Mouse (Mus musculus): ENCODE measurements around the gene Bco1.

Gene Bco1

DNA sequence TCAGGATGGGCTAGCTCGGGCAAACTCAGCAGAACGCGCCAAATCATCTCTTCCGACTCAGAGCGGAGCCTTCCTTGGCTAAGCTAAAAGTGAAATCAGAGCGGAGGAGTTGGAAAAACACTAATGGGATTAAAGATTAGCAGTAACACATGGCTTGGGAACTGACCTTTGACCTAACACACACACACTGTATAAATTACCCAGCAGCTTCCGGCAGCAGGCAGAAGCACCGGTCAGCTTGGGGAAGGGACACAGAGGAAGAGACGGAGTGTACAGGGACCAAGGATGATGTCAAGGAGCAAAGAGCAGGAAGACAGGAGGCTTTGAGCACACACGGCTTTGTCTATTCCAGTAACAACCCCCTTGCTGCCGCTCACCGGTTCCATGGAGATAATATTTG is at the start of gene Bco1:
Gene Bco1, plus strand, starts transcription at position 208 of the 400 bp plus-strand sequence.
- DNase-seq: peak; percentile 63 to 80

DNA sequence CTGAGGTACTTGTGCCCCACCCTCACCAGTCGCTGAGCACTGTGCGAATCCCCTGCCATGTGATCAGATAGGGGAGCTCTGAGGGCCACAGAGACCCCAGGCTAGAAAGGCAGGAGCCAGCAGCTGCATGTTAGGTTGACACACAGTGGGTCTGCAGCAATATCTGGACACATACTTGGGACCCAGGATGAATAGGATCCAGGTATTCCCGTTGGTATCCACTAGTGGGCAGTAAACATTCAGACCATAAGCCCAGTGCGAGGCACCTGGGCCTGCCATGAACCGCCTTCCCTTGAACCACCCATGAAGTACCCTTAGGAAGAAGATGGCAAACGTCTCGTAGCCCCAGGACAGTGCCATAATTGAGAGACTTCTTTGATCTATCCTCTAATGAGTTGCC is 46.2 kb upstream of the Bco1 start:
- DNase-seq: no peak

DNA sequence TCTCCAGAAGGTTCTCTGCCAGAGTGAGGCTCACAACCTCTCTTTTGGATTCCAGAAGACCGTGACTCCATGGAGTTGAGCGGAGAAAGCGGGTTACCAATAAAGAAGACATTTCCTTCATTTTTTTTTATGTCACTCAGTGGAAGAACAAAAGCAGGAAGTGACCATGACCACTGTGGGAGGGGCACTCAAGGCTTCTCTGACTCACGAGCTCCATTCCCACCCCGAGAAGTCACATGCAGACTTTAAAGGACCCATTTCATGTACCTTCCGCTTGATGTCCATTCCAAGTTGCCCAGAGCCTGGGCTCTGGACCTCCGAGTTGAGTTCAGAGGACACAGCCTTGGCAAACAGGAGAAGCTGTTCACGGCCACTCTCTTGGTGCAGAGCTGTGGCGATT is 44.9 kb upstream of the Bco1 start:
- no peak for DNase-seq

DNA sequence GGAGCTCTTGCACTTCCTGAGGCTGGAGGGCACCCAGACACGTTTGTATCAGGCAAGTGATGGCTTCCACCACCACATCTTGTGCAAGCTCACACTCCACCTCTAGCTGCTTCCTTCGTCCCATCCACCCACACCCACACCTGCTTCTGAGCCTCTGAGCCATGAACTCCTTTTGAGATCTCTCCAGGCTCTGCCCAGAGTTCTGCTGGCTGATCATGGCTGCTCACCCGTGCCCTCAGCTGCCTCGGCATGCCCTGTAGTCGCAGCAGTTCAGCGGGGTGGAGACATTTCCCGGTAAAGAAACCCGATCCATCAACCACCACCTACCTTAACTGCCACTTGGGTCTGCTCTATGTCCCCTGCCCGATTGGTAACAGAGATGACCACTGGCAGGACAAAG is 44.3 kb upstream of the Bco1 start:
- no peak for DNase-seq

DNA sequence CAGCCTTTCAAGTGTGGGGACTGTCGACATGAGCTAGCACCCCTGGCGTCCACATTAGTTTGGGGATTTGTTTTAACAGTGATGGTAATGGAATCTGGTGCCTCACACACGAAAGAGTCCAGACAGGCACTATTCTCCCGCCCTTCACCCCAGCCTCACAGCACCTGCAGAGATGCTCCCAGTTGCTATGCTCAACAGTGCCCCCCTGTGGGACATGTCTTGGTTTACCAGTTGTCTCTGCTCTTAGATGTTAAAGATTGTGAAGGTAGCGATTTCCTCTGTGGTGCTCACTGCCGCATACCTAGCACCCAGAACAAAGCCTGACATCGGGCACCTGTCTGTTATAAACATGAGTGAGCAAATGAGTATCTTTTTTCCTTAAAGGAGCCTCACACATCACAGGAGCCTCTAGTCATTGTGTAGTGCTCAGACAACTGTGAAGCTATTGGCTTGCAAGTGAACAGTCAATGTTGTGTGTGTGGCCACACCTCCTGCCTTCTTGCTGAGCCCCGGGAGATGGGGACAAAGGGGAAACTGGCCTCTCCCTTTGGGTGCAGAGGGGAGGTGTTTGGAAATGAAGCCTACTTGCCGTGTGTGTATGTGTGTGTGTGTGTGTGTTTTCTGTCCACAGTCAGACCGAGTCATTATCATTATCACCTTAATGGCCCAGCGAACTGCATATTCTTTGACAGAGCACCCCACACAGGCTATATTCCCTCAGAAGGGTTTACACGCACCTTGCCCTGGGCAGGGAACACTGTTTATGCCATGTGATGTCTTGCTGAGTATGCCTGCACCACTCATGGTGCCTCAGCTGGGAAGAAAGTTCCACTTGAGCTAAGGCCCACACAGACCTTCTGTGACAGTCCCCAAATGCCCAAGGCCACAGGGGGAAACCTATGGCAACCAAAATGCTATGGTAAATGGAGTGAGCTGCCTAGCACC is 42.2 kb upstream of the Bco1 start:
- peak in 1 of 2 experiments; percentile 39 for DNase-seq

DNA sequence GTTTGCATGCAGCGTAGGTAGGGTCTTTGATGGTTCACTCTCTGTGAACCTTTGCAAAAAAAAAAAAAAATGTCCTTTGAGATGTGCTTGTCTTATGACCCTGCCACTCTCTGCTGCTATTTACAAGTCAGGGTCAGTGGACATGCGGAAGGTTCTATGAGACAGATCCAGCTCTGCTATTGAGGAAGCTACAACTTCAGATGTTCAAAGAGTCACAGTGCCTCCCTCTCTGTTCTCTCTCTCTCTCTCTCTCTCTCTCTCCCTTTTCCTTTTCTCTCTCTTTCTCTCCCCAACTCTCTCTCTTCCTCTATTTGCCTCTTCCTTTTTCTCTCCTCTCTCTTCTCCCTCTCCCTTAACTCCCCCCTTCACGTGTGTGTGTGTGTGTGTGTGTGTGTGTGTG is 41.5 kb upstream of the Bco1 start:
- DNase-seq: no peak

DNA sequence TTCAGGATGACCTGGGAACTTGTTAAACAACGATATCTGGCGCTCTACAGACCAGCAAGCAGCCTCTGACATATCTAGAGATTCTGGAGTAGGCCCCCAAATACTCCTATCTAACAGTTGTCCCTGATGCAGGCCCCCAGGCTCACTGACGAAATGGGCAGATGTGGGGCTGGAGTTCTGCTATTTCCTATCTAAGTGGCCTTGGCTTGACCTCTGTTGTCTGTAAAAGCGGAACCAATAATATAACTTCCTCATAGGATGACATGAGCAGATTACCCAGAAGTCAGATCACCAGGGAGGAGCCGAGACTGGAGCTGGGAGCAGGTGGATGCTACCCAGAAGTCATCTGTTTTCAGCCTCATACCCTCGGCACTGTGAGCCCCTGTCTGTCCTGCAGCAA is 40.6 kb upstream of the Bco1 start:
- no peak for DNase-seq

DNA sequence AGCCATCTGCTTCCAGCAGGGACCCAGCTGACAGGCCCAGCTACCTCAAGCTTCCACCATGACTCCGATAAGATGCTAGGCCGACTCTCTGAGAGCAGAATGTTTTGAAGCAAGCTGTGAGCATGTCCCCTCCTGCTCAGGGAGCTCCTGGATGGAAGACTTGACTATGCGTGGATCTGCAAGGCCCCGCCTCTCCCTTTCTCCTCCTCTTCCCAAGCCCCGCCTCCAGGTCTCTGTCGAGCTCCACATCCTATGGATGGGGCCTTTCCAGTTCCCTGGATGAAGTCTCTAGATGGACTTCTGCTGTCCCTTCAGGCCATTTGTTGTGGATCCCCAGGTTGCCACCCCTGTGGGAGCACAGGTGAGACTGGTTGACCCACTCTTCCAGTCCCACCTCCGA is 36.6 kb upstream of the Bco1 start:
- DNase-seq: no peak

DNA sequence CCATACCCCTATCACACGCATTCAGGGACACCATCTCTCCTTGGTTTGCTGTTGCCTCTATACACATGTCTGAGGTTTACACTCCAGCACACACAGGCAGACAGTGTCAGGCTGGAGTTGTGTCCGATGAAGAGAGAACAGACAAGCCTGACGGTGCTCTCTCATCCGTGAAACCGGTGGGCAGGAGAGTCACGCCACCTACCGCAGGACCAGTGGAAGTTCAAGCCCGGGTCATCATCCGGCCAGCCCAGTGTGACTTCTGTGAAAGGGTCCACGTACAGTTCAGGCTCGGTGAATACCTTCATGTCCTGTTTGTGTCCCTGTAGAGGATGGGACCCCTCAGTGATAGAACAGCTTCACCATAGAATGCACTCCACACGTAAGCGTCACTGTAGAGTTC is 35.3 kb upstream of the Bco1 start:
- DNase-seq: peak in 1 of 2 experiments; percentile 10

DNA sequence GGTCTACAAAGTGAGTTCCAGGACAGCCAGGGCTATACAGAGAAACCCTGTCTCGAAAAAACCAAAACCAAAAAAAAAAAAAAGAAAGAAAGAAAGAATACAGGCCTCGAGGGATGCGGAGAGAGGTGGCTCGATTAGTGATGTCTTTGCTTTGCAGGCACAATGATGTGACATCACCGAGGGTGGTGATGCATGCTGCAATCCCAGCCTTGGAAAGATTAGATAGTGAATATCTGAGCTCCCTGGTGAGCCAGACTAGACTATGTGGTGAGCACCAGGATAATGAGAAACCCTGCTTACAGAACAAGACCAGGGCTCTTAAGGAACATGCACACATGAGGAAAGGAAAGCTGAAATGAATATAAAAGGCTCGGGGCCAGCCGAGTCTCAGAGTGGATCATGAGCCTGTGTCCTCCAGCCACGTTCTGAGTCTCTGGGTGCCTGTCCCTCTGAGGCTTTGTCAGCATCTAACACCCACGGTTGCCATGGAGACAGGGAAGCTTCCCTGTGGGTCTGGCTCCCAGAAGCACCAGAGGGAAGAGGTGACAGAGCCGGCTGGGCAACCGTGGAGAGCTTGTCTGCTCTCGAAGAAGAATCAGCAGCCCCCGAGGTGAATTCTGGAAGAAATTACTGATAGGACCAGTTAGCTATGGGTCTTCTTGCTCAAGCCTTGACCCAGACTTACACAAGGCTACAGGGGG is 34.3 kb upstream of the Bco1 start:
- no peak for DNase-seq

DNA sequence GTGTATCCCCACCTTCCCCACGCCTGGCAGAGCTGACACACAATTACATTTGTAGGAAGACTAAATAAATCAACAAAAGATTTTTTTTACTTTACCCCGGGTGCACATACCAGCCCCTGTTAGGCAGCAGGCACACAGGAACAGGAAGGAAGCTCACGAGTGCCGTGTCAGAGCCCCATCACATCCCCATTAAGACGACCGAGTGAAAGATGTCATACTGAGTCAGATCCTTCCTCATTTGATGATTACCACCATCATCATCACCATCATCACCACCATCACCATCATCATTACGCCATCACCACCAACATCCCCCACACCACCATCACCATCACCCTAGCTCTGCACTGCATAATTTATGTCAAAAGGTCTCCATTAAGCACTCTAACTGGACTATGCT is 28.7 kb upstream of the Bco1 start:
- DNase-seq: no peak

DNA sequence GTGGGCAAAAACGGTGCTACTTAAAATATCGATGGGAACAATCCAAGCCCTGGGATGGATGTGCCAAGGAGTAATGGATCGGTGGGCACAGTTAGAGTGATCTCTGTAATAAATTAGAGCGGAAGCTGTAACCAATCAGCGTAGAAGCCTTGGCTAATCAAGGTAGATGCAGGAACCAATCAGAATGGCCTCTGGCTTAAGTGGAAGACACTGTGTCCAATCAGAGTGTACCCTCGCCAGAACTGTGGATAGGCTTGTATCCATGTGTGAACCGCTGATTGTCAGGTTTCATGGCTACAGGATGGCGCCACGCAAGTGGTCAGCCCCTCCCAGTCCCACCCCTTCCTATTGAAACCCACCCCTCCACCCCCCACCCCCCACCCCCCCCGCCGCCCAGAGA is 28.3 kb upstream of the Bco1 start:
- DNase-seq: no peak

DNA sequence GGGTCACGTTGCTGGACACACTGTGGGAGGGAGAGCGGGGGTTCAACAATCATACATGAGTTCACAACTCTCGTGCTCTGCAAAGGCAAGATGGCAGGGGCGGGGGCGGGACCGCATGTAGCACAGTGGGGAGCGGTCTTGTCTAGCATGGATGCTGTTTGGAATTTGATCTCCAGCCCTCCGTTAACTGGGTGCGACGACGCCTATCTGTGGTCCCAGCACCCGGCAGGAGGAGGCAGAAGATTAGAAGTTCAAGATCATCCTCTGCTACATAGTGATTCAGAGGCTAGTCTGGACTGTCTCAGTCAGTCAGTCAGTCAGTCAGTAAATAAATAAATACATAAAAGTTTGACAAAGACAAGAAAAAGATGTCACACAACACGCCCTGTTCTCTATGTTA is 27.4 kb upstream of the Bco1 start:
- no peak for DNase-seq

DNA sequence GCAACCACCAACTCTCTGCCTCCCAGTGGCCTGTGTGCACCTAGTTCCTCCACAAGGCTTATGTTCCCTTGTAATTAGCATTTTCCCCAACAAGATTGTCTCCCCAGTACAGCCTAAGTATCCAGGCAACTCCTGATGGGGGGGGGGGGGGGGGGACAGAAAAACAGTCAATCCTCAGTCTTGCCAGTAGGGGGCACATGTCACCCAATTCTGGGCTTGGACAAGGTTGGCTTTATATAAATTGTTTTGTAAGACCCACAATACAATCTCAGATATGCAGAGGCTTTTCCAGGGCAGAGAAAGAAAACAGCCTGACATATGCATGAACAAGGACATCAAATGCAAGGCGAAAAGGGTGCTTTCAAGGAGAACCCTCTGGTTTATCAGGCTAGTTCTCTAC is 25.9 kb upstream of the Bco1 start:
- peak in 1 of 2 experiments; percentile 16 for DNase-seq

DNA sequence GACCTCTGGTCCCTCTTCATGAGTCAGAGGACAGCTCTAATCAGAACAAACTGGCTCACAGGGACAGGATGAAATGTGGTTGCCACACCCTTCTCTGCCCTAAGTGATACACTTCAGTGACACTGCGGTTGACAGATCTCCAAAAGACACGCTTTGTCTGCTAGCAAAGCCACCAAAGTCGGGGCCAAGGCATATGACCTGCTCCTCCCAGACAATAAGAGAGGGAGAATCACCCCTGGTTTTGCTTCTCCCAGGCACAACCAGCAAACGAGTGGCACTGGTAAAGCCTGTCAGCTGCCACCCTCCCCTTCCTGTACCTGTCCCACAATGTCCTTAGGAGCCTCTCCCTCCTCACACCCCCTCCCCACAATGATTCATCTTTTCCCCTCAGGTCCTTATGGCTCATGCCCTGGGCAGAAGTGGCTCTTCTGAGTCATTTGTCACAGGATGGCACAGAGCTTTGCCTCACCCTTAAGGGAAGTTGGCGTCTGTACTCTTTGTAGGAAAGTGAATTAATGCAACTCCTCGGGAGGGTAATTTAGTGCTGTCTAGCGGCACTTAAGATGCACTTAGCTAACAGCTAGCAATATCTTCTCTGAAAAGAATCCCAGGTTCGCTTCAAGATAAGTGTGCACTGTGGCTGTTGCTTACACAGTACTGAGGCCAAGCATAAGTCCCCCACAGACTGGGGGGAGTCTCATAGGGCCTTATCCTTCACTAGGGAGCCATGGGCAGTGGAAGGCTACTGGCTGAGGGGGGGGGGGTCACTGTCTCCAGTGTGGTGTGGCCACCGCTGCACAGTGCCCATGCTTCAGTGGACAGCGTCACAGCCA is 21.1 kb upstream of the Bco1 start:
- no peak for DNase-seq

DNA sequence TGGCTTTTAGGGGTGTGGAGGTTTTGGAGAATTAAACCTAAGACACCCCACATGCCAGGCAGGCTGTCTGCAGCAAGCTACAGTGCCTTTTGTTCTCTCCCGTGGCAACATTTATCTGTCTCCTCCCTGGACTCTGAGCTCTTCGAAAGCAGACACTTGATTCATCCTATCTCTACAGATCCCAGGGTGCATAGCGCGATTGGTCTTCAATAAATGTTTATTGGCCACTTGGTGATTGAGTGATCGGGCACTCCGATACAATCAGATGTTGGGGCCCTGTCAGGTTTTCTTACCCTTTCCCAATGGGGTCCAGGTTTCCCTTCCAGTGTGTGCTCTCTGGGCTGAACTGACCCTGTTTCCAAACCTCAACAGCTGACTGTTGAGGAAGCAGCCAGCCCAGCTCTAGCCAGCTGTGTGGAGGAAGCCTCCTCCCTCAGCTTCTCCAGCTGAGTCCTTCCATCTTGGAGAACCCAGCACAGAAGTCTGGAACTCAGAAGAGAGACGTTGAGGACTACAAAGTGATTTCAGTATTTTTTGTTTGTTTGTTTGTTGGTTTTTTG is 17.2 kb upstream of the Bco1 start:
- no peak for DNase-seq

DNA sequence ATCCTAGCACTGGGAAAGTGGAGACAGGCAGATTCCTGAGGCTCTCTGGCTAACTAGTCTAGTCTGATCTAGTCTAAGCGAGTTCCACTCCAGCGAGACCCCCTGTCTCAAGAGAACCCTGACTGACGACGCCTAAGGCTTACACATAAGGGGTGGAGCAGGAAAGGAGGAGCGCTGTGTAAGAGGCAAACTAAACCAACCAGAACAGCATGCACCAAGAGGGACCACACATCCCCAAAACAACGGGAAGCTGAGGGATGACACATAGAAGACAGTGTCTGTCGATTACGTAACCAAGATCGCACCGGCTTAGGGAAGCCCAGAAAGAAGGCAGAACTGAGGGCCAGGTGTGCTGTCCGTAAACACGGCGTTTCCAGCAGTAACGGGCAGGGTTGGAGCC is 16.0 kb upstream of the Bco1 start:
- no peak for DNase-seq

DNA sequence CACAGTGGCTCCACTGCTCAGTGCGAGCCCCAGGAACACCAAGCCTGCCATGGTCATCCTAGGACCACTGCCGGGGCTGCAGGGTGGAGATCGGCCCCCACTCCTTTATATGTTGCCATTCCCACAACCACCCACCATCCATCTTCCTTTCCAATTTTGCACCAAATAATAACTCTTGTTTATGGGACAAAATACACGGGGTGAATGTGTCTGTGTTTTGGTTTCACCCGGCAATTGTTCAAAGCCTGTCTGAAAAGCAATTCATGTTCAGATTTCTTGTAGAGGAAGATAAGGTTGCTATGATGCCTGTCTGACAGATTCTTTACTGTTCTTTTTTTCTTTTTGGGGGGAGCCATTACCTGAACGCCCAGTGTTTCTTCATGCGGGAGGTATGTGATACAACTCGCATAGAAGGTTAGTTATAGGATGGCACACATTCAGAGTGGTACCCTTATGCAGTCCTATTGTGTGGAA is 13.2 kb upstream of the Bco1 start, which contains the start of gene Pkd1l2:
Gene Pkd1l2, minus strand, starts transcription at position 51 of the 474 bp plus-strand sequence.
- no peak for DNase-seq

DNA sequence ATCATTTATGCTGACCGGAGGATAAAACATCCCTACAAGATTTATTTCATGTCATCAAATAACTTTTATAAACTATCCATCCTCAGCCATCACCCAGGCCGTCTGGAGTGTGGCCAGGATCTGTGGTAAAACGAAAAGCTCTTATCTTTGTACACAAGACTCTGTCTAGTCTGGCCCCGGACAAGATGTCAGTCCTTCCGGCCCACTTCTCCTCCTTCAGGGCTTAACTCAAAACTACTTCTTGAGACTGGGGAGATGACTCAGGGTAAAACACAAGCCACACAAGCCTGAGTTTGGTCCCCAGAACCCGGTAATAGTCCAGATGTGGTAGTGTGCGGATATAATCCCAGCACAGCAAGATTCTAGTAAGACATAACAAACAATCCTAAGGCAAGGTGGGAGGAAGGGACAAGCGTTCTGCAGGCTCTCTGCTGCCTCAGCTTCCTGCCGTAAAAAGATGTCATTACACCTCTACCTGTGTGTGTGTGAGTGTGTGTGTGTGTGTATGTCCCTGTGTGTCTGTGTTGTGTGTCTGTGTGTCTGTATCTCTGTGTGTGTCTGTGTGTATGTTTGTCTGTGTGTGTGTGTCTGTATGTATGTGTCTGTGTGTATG is 12.6 kb upstream of the Bco1 start:
- DNase-seq: no peak

DNA sequence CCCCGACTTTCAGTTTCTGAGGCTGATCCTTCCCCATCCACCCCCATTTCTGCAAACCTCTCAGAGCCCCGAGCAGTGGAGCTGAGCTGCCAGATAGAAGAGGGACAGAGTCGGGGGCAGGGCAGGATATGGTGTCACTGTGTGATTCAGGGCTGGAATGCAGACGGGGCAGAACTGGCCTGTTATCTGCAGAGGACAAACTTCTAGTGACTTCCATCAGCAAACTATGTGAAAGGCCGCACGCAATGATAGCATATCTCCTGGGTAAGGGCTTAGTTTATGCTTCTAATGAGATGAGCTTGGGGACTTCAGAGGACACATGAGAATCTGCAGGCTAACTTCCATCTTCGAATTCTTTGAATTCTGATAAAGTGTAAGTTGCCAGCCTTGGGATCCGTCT is 10.1 kb upstream of the Bco1 start:
- DNase-seq: peak in 1 of 2 experiments; percentile 15

DNA sequence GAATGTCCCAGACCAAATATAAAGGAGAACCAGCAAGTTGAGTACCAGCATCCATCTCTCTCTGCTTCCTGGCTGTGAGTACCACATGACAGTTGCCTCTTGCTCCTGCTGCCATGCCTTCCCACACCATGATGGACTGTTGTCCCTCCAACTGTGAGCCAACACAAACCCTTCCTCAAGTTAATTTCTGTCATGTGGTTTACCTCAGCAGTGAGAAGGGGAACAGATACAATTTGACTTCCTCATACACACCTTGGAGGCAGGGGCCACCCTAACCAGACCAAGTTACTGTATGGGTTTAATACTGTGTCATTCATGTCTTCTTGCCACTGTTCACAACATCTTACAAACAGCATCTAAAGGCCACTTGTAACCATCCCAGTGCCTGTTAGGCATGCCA is 8.6 kb upstream of the Bco1 start:
- no peak for DNase-seq

DNA sequence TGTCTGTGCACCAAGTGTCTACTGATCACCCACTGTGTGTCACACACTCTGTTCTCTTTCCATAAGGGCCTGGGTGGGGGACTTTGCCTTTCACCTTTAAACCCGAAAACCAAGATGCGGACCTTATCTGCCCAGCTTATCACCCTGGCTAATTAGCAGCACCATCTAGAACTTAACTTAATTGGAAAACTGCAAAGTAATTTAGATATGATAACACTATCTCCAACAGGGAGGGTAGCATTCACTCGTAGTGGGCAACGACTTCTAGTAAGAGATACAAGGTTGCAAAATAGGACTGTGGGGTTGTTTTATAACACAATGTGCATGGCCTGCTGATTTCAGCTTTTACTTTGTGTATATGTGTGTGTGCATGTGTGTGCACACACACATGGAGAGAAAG is 5.9 kb upstream of the Bco1 start:
- no peak for DNase-seq
